Mouse (Mus musculus) WW6 (cell line): ENCODE measurements around the gene Ifi205.
"Not testable (repeated sequence)": the region's sequence is repeated elsewhere in the genome, so short reads cannot be mapped to it uniquely, and the experiment has no call there.

Experiments used
- DNase-seq: peaks from one replicate; pipeline ENCODE4 v3.0.0-alpha.2; 2013; ENCODE audit warnings: low read depth, low spot score

The Ifi205 gene

GRCm38 (mm10) chr1:174031698-174032097 lies at the start of gene Ifi205:
Gene Ifi205, minus strand, starts transcription at chr1:174031810.
- no peak for DNase-seq

GRCm38 (mm10) chr1:174066305-174066704 lies 34.7 kb upstream of the Ifi205 start, which contains the start of gene Olfr430:
Gene Olfr430, plus strand, starts transcription at chr1:174066605.
- DNase-seq = no peak

- DNase-seq = no peak
These were observed 23.6 kb upstream of the Ifi205 start for GRCm38 (mm10) chr1:174055248-174055647.

DNA sequence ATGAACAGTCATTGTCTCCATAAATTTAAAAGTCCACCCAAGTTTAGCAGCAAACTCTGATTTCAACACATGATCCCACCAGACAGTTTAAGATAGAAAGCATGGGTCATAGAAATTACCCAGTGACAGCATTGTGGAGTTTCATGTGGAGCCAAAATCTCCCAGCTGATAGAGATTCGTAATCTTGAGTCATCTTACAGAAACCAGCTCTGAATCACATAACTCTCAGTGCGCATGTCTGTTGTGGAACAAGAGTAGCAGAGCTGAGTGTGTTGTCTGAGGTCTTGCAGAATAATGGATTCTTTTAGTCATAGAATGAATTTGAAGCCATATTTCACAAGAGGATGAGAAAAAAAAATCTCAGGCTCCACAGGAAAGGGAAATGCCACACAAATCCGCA lies 21.4 kb upstream of the Ifi205 start:
- no peak for DNase-seq

DNA sequence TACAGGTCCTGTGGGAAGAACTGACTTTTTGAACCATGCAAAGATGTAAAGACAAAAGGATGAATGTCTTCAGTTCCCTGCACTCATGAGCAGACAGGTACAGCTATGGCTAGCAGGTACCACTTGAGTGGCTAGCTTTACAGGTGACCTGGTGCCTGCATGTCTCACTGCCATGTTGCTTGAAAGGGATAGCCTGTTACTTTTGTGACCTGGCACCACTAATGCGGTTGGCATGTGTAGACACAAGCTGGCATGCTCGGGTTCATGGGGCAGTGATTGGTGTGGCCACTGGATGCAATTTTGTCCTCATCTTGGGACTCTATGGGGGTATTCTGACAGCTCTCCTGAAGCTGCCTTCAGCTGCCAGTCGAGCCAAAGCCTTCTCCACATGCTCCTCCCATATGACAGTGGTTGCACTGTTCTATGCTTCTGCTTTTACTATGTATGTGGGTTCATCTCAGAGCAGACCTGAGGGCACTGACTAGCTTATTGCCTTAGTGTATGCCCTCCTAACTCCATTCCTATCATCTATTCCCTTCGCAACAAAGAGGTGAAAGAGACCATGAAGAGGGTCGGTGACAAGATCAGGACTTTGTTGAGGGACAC lies 20.4 kb upstream of the Ifi205 start:
- no peak for DNase-seq

GRCm38 (mm10) chr1:174051515-174051914 lies 19.9 kb upstream of the Ifi205 start:
- no peak for DNase-seq

DNA sequence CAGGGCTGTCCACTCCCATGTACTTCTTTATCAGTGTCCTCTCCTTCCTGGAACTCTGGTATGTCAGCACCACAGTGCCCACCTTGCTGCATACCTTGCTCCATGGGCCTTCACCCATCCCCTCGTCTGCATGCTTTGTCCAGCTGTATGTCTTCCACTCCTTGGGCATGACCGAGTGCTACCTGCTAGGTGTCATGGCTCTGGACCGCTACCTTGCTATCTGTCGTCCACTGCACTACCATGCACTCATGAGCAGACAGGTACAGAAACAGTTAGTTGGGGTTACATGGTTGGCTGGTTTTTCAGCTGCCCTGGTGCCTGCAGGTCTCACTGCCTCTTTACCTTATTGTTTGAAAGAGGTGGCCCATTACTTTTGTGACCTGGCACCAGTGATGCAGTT lies 18.9 kb upstream of the Ifi205 start:
- no peak for DNase-seq

DNA sequence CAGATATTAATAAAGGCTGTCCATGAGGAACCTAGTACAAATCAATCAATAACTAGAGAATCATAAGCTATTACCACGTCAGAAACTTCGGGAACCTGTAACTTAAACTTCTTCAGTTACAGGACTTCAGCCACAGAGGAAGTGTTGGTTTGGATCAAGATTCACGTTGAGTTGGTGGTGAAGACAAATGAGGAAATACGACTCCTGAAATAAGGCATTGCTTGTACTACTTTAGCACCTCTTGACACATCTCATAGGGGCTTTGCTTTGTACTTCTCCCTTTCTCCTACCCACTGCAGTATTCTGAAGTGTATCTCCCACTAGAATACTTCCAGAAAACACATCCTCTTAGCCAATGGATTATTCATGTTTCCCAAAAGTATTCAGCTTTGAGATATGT lies 17.7 kb upstream of the Ifi205 start:
- DNase-seq = not testable (repeated sequence)

DNA sequence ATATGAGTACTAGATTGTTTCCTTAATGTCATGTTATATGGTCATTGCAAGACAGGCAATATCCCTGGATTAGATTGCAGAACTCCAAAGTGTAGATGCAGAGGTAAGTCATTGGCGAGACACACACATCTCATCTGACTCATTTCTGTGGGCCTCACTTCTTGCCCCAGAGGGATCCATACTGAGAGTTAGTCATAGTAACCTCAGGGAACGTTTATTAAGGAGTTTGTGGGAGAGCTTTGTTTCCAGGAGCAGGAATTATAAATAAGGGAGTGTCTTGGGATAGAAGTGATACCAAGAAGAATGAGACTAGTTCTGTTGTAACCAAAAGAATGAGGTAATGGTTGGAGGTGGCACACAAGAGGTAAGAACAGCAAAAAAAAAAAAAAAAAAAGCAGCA lies 17.3 kb upstream of the Ifi205 start, which contains the start of gene Olfr432:
Gene Olfr432 (plus strand): TSS at position 313 of the 400 bp plus-strand sequence.
- no peak for DNase-seq

DNA sequence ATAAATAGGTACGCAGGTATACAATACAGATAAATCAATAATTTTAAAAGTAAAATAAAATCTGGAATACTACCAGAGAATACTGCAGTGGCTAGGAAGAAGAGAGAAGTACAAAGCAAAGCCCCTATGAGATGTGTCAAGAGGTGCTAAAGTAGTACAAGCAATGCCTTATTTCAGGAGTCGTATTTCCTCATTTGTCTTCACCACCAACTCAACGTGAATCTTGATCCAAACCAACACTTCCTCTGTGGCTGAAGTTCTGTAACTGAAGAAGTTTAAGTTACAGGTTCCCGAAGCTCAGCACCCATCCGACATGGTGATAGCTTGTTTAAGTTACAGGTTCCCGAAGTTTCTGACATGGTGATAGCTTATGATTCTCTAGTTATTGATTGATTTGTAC lies 16.6 kb upstream of the Ifi205 start:
- not testable (repeated sequence) for DNase-seq

GRCm38 (mm10) chr1:174044431-174044830 lies 12.8 kb upstream of the Ifi205 start:
- no peak for DNase-seq

GRCm38 (mm10) chr1:174042091-174042884 lies 10.7 kb upstream of the Ifi205 start:
- DNase-seq = not testable (repeated sequence)

- no peak for DNase-seq
These were observed 9.0 kb upstream of the Ifi205 start, which contains the start of gene Olfr433 for GRCm38 (mm10) chr1:174040523-174041177. Gene Olfr433, plus strand, starts transcription at chr1:174040705.

GRCm38 (mm10) chr1:174038480-174038879 lies 6.9 kb upstream of the Ifi205 start:
- DNase-seq = no peak

- no peak for DNase-seq
These were observed 4.2 kb upstream of the Ifi205 start for GRCm38 (mm10) chr1:174035841-174036240.

- not testable (repeated sequence) for DNase-seq
These were observed 24.6 kb downstream of the Ifi205 start for GRCm38 (mm10) chr1:174007050-174007449.

DNA sequence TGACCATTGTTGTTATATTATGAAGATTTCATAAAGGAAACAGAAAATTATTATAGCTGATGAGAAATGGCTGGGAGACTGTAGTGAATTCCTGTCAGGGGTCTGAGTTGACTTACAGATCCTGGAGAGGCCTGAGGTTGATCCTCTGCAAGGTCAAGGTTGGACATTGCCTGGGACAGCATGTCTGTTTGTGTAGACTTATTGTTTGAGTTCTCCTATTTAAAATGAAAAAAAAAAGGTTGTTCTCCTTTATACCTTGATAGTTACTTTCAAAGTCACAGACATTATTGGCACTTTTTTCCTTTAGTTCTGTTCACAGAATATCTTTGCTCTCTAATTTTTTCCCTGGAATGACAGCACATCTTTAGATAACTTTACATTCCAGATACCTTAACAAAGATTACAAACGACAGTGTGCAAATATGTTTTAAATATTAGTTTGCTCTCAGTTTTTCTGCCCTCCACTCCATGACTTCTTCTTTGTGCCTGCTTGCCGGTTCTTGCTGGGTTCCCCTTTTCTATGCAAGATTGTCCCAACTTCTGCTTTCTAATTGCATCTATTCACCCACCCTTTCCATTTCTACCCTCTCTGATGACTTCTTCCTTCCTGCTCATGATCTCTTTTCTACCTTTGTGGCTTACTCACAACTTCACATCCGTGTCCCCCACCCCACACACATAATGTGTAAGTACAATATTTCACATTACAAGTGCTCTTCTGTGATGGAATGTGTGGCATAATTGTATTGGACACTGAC lies 27.1 kb downstream of the Ifi205 start:
- not testable (repeated sequence) for DNase-seq

DNA sequence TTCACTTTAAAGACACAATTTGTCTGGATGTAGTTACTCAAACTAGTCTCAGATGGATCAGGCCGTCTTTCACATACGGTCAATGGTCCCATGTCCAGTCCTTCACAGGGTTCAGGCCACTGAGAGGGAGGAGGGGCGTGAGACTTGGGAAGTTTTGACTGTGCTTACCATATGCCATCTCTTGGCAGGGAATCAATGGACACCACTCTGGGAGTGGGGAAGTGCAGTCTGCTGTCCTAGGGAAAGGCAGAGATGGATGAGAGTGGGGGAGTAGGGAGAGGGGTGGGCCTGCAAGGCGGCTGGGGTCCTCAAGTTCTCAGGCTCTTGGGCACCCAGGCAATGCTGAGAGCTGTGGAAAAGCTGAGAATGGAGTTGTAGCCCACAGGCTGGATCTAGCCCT lies 36.6 kb downstream of the Ifi205 start:
- no peak for DNase-seq

- not testable (repeated sequence) for DNase-seq
These were observed 48.8 kb downstream of the Ifi205 start, which contains the start of gene Ifi202b for GRCm38 (mm10) chr1:173982694-173983305. Gene Ifi202b, minus strand, starts transcription at chr1:173982744.

DNA sequence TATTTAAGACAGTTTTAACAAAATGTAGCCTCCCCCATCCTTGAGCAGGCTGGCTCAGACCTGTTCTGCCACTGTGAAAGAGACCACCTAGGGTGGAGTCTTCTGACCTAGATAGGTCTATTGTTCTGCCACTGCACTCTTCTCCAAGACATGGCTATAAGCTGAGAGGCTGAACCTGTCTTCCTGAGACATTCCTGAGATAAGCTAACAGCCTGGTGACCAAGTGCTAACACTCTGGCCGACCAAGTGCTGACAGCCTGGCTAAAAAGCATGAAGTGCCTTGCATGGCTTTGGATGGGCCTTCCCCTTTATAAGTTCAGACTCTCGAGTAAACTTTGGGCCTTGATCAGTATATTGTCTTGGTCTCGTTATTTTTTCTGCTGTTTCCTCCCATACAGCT lies 50.6 kb downstream of the Ifi205 start:
- DNase-seq = not testable (repeated sequence)

DNA sequence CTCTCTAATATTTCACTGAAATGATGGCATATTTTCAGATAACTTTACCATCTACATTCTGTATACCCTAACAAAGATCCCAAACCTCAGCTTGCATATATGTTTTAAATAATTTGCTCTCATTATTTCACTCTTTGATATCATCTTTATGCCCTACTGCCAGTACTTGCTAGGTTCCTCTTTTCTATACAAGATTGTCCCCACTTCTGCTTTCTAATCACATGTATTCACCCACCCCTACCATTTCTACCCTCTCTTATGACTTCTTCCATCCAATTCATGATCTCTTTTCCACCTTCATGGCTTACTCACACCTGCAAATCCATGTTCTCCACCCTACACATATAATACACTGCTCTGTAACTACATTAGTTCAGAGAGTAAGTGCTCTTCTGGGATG lies 54.0 kb downstream of the Ifi205 start:
- no peak for DNase-seq
